Mouse (Mus musculus): ENCODE data around the gene Ttc27.

The Ttc27 gene

DNA sequence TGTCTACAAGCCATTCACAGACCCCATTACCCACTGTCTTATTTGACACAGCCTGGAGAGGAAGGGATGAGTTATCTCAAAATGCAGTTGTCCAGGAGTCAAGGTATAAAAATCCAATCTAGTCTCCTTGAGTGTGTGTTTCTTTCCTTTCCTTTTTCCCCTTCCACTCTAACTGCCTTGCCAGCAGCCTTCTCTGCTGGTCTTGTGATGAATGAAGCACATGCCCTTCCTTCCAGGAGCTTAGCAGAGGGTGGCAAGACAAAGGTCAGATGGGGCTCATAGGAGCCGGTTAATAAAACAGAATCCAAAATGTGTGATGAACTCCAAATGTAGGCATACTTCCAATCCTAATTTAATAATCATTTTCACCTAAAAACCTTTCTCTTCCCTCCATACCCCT is 156.2 kb downstream of the Ttc27 start:
- DNase-seq (ENCODE audit: extremely low read depth, low read depth, low spot score) = no peak

DNA sequence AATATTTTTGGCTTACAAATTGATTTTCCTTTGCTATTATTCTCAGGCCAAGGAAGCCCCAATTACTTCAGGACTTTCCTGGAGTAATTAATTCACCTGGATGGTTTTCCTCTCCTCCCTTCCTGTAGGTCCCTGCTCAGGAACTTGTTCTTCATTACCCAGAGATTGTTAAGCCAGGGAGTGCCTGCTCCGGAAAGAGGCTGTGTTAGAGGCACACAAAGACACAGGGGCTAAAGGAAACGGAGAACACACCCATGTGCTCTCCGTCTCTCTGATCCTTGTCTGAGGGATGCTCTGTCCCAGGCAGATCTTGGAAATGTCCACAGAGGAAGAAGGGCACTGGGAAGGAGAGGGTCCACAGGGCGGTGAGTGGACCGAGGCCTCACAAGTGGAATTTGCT is 158.2 kb downstream of the Ttc27 start:
- DNase-seq (ENCODE audit: extremely low read depth, low read depth, low spot score) = no peak

DNA sequence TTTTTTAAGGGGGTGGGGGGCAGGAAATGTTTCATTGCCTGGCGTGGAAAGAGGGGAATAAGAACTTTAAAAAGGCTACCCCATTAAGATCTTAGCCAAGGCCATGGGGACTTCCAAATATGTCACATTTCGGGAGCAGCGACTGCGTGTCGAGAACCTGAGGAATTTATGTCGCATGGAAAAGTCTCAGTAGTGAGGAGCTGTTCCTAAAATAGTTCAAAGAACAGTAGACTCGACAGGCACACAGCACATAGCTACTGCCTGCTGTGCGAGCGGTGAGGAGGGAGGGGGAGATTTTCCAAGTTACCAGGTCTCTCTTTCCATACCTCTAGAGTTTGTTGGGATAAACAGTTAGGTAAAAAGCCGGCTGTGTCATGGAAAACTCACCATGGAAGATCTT is 159.4 kb downstream of the Ttc27 start:
- DNase-seq (ENCODE audit: extremely low read depth, low read depth, low spot score) = no peak

DNA sequence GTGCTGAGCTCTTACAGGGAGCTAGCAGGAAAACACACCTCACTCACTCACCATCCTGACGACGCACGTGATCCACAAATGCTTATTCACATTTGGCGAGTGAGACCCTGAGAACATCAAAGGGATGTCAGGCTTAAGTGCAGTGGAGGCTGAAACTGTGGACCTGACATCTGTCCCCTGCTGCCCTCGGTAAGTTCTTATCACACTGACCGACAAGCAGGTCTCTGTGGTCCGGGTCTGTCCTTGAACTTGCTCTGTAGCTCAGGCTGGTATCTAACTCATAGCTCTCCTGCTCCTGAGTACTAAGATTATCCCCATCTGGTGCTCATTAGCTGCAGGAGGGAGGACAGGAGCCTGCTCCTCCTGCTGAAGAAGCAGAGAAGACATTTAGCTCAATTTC is 162.2 kb downstream of the Ttc27 start:
- no peak for DNase-seq (ENCODE audit: extremely low read depth, low read depth, low spot score)

GRCm38 (mm10) chr17:74887039-74887438 is 169.5 kb downstream of the Ttc27 start:
- DNase-seq (ENCODE audit: extremely low read depth, low read depth, low spot score) = no peak

GRCm38 (mm10) chr17:74888836-74889534 is 171.5 kb downstream of the Ttc27 start:
- no peak for DNase-seq (ENCODE audit: extremely low read depth, low read depth, low spot score)

- no peak for DNase-seq (ENCODE audit: extremely low read depth, low read depth, low spot score)
Observed at GRCm38 (mm10) chr17:74889535-74890117, 172.1 kb downstream of the Ttc27 start.

- DNase-seq (ENCODE audit: extremely low read depth, low read depth, low spot score) = no peak
Observed at GRCm38 (mm10) chr17:74902453-74902852, 184.9 kb downstream of the Ttc27 start.

- DNase-seq (ENCODE audit: extremely low read depth, low read depth, low spot score) = no peak
Observed at GRCm38 (mm10) chr17:74903411-74904331, 186.1 kb downstream of the Ttc27 start.

DNA sequence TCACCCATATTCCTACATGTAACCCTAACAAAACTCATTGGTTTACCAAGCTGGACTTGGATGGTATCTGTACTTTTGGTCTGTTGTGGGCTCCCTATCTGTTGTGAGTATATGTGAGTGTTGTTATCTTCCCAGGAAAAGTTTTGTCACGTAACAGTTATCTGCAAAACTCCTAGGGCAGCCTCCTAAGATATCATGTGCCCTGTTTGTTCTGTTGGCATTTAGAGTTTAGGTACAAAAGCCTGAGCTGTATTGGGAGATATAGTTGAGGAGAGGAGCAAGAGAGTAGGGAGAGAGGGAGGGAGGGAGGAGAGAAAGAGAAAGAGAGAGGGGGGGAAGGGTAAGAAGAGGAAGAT is 186.8 kb downstream of the Ttc27 start:
- no peak for DNase-seq (ENCODE audit: extremely low read depth, low read depth, low spot score)

DNA sequence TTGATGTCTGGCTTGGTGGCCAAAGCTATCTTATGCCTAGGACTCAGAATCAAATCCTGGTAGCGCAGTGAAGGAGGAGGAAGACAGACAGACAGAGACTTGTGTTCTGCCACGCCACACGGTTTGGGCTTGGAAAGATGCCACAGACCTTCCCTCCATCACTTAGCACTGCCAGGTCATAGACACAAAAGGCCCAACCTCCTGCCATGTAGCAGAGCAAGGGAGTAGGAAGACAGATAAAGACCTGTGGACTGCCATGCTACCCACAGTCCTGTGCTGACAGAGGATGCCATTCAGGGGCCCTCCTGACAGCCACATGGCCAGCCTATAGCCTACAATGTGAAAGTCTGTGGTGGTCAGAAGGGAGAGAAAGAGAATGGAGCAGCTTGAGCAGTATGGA is 187.4 kb downstream of the Ttc27 start:
- DNase-seq (ENCODE audit: extremely low read depth, low read depth, low spot score) = no peak

DNA sequence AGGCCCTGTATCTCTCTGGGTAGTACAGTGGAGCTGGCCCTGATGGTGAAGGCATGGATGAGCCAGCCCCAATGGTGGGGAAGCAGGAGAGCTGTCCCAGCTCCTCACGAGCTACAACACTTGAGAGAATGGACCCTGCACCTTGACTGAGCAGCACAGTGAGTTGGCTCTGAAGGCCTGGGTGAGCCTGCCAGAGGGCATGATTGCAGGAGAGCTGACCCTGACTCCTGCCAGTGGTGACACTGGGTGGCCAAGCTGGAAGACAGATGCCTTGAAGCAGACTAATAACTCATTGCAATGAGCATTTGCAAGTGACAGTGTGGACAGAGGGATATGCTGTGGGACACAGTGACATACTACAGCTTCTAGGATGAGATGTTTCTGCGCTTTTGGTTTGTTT is 195.5 kb downstream of the Ttc27 start:
- DNase-seq (ENCODE audit: extremely low read depth, low read depth, low spot score) = no peak
